Mouse (Mus musculus) urinary bladder, adult 18-20 months (tissue): ENCODE measurements around the gene Samd5.

Experiments used
- DNase-seq, 2 experiments: peaks; one replicate each; pipeline ENCODE4 v3.0.0; 2022; ENCODE audit warnings: low spot score in 2 of 2, mixed read lengths in 2 of 2

The Samd5 gene

GRCm38 (mm10) chr10:9674561-9675521, at the start of gene Samd5:
Gene Samd5, minus strand, starts transcription at chr10:9675208.
- peak; percentile 16 to 50 for DNase-seq

GRCm38 (mm10) chr10:9722519-9723303, 47.7 kb upstream of the Samd5 start:
- no peak for DNase-seq

- DNase-seq = no peak
These were observed 45.0 kb upstream of the Samd5 start for GRCm38 (mm10) chr10:9720027-9720426.

GRCm38 (mm10) chr10:9718086-9718485, 43.1 kb upstream of the Samd5 start:
- DNase-seq = no peak

GRCm38 (mm10) chr10:9704956-9705355, 29.9 kb upstream of the Samd5 start:
- no peak for DNase-seq

- peak; percentile 30 to 58 for DNase-seq
These were observed 24.2 kb upstream of the Samd5 start for GRCm38 (mm10) chr10:9699071-9699761.

- no peak for DNase-seq
These were observed 23.1 kb upstream of the Samd5 start for GRCm38 (mm10) chr10:9698141-9698540.

GRCm38 (mm10) chr10:9696543-9697141, 21.6 kb upstream of the Samd5 start:
- no peak for DNase-seq

- DNase-seq = no peak
These were observed 19.1 kb upstream of the Samd5 start for GRCm38 (mm10) chr10:9693990-9694699.

- no peak for DNase-seq
These were observed 5.9 kb upstream of the Samd5 start for GRCm38 (mm10) chr10:9680928-9681327.

GRCm38 (mm10) chr10:9679911-9680310, 4.9 kb upstream of the Samd5 start:
- DNase-seq = no peak

- no peak for DNase-seq
These were observed 3.1 kb upstream of the Samd5 start for GRCm38 (mm10) chr10:9678071-9678470.

GRCm38 (mm10) chr10:9676886-9677285, 1.9 kb upstream of the Samd5 start:
- peak; percentile 52 to 60 for DNase-seq

- no peak for DNase-seq
These were observed 1.4 kb upstream of the Samd5 start for GRCm38 (mm10) chr10:9676418-9676786.

GRCm38 (mm10) chr10:9675550-9676417, 776 bp upstream of the Samd5 start:
- no peak for DNase-seq

- no peak for DNase-seq
These were observed 1.7 kb downstream of the Samd5 start for GRCm38 (mm10) chr10:9673276-9673675.

GRCm38 (mm10) chr10:9672751-9673150, 2.3 kb downstream of the Samd5 start:
- DNase-seq = no peak

GRCm38 (mm10) chr10:9670351-9670750, 4.7 kb downstream of the Samd5 start:
- no peak for DNase-seq

GRCm38 (mm10) chr10:9668791-9669190, 6.2 kb downstream of the Samd5 start:
- no peak for DNase-seq

GRCm38 (mm10) chr10:9652946-9653345, 22.1 kb downstream of the Samd5 start:
- DNase-seq = no peak
